Mouse (Mus musculus): ENCODE results near the gene Fam45a.
"Not testable (repeated sequence)": the region's sequence is repeated elsewhere in the genome, so short reads cannot be mapped to it uniquely, and the experiment has no call there.

Gene Fam45a

DNA sequence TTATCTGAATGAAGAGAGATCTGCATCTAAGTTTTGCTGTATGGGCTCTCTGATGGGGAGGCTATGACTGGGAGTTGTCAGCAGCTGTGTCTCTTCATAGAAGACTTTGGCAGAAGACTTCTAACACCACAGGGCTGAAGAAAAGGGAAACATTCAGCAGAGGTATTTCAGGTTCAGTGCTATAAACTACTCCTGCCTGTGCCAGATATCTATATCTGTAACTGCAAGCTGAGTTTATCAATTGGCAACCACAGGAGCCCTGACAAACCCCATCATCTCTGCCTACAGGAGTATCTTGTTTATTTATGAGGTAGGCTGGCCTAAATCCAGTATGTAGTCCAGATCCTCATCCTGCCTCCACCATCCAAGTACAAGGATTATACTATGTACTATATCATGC, 31.9 kb downstream of the Fam45a start:
- DNase-seq (ENCODE audit: low spot score in 2 of 2): no peak

DNA sequence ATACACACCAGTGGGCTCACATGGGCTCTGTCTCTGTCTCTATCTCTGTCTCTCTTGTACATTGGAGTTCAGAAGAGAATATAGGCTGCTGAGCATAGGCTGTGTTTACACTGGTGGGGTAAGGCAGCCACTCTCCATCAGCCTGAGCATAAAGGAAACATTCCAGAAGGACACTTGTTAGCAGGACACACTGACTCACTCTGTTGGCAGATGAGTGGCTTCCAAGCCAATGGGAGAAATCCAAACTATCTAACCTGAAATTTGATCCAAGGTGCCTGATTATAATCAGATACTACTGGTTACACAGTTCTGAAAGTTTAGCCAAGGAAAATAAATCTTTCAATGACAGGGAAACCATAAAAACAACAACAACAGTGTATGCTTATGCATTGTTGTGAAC, 34.3 kb downstream of the Fam45a start:
- no peak for DNase-seq (ENCODE audit: low spot score in 2 of 2)

DNA sequence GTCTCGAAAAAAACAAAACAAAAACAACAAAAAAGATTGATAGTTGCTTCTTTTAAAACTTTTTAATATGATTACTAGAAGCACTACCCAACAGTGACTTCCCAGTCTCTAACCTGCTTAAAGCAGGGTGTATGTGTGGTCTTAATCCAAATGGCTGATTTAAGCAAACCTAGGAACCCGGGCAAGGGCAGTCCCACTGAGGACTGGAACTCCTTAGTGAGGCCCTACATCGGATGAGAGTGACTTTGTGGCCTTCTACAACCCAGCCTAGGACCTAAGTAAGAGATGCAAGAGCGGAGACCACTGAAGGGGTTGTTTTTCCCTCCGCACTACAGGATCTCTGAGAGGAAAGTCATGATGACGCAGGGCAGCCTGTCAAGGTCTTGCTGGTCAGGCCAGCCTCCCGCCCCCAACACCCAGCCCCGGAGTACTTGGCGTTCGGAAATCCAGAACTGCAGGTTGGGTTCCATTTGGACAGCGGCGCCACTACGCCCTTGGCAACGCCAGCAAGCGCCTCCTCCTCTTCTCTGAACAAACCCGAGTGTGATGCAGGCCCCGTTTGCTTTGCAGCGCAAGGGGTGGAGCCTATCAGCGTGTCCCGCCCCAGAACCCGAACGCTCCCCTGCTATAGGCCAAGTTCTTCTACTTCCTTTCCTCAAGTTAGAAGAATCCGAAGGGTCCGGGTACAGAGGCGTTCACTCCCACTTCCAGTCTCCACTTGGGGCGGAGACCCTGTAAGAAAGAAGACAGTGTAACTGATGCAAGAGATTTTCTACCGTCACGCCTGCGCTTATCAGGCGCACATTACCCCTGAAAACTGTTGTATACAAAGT, 49.7 kb downstream of the Fam45a start, which contains the start of gene Sfxn4:
Gene Sfxn4 (minus strand): TSS at position 612 of the 833 bp plus-strand sequence.
- DNase-seq (ENCODE audit: low spot score in 2 of 2): peak; percentile 82 to 92

DNA sequence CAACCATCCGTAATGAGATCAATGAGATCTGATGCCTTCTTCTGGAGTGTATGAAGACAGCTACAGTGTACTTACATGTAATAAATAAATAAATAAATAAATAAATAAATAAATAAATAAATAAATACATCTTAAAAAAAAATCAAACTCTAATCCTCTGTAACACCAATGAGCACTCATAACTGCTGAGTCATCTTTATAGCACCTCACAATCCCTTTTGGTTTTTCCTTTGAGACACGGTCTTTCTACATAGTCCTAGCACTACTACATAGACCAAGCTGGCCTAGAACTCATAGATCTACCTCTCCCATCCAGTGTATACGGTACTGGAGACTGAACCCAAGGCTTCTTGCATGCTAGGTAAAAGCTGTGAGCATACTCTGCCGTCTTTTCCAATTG, 54.8 kb downstream of the Fam45a start:
- not testable (repeated sequence) for DNase-seq (ENCODE audit: low spot score in 2 of 2)

DNA sequence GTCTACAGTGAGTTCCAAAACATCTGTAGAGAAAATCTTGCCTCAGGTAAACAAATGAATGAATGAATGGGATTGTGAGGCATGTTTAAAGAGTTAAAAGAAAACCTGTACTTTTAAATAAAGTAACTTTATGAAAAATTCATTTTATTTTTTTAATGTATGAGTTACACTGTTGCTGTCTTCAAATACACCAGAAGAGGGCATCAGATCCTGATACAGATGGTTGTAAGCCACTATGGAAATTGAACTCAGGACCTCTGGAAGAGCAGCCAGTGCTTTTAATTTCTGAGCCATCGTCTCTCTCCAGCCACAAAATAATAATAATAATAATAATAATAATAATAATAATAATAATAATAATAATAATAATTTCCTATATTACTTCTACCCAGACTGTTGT, 59.1 kb downstream of the Fam45a start:
- no peak for DNase-seq (ENCODE audit: low spot score in 2 of 2)

DNA sequence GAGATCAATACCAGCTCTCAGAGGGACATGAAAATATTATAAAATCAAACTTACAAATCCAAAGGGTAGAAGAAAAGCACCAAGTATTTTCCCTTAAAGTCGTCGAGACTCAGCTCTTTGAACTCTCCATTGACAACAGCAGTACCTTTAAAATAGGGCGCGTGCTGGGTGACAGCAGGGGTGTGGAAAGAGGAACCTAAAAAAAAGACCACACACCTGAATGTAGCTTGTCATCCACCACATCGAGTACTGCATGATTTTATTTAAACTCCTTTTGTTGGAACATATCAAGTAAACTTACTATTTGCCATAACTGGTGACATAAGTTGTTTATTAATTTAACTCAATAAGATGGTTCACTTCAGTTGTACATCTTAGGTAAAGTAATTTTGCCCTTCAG, 60.0 kb downstream of the Fam45a start:
- no peak for DNase-seq (ENCODE audit: low spot score in 2 of 2)

DNA sequence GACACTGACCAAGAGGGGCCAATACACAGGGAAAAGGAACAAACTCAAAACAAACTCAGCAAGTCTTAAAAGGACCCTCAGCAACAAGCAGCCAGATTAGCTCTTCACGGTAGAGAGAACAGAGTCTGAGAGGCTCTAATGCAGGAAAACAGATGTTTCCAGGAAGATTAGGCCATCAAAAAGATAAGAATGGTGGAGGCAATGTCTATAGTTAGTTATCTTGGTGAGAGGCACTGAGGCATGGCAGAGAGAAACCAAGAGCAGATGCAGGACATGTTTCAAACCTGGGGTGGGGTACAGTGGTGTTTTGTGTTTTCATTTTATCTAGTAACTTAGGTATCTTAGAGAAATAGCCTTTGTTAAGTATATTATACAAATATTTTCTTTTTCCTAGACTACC, 60.9 kb downstream of the Fam45a start:
- DNase-seq (ENCODE audit: low spot score in 2 of 2): no peak

DNA sequence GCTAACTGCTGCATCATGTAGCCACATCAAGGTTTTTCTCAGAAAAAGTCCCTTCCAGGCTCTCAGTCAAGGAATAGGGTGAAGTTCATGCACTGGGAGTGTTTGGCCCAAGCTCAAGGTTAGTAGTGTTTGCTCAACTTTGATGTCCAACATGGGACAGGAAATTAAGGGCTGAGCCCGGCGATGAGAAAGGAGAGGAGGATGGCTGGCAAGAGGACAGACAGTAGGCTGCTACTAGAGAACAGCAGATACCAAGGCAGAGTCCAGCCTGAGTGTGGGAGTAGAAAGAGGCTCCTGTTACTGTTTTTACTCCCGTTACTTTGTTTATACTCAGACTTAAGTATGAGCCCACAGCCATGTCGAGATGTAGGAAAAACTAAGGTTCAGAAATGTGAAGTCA, 62.1 kb downstream of the Fam45a start:
- peak; percentile 39 to 52 for DNase-seq (ENCODE audit: low spot score in 2 of 2)

DNA sequence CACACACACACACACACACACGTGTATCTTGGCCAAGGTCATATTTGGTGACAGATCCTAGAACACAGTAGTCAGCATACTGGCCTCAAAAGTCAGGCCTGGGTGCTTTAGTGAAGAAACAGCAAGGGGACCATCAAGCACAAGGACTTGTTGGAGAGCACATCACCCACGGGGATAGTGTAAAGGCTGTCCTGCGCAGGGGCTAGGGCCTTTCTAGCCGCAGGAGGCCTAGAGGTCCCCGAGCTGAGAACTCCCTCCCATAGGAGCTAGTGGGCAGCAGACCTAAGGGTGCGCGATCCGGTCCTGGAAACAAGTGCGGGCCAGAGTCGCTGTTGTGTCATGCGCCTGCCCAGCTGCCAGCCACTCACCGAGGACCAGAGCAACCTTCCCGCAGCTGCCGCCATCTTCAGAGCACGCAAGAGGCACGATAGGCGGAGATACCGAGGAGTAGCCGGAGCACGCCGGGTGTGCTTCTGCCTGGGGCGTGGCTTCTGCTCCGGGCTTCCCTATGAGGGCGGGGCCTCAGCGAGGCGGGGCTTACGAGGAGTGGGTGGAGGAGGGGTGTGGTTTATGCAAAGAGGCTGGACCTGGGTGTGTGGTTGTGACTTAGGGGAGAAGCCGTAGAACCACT, 62.8 kb downstream of the Fam45a start, which contains the start of gene Prdx3:
Gene Prdx3 (minus strand): TSS at position 493 of the 631 bp plus-strand sequence.
- peak; percentile 98 to 99 for DNase-seq (ENCODE audit: low spot score in 2 of 2)

DNA sequence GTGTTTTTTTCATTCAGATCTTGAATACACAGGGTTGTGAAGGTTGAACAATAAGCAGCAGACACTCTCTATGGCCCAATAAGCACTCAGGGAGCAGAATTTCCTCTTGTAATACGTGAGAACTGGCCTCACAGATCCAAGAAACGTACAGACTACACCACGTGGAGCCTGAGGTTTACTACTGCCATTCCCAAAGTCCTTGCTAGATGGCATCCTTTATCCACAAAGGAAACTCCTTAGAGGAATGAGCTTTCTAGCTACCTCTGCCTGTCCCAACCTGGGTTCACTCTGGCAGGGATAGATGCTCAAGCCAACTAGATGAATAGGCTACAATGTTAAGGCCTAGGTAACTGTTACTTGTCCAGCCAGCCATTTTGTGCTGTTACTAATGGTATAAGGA, 71.7 kb downstream of the Fam45a start:
- DNase-seq (ENCODE audit: low spot score in 2 of 2): no peak
